Mouse (Mus musculus): ENCODE measurements around the gene Gm21677.
"Not testable (repeated sequence)": the region's sequence is repeated elsewhere in the genome, so short reads cannot be mapped to it uniquely, and the experiment has no call there.

Gm21677 gene

GRCm38 (mm10) chrY:3306349-3306748, at the start of gene Gm21677:
TSS of gene Gm21677 (minus strand) at chrY:3306449.
- DNase-seq, result not testable (repeated sequence)

- not testable (repeated sequence) for DNase-seq
Observed at GRCm38 (mm10) chrY:3345229-3345628, 39.0 kb upstream of the Gm21677 start, which contains the start of gene Gm21693. TSS of gene Gm21693 (minus strand) at chrY:3345329.

GRCm38 (mm10) chrY:3340661-3341060, 34.4 kb upstream of the Gm21677 start:
- peak; percentile 12 for DNase-seq
